Mouse (Mus musculus) limb, embryonic 11.5 days (tissue): ENCODE results near the gene Gipc2. TPM values are rescaled to one million over a fixed set of nuclear protein-coding genes. Genes with fewer than 3 reads are reported as not detected.
"Not testable (repeated sequence)": the region's sequence is repeated elsewhere in the genome, so short reads cannot be mapped to it uniquely, and the experiment has no call there.

ENCODE experiments used
- ATAC-seq: fragments of 200-750 bp; cut with Nextera tagmentation; 2 replicates; pipeline ENCODE4 v1.8.0; 2017; ENCODE audit warnings: low read depth; ENCODE audit not compliant: insufficient number of reproducible peaks, low FRiP score, low TSS enrichment
- DNase-seq: peaks from one replicate; pipeline ENCODE4 v3.0.0-alpha.2; 2015; ENCODE audit warnings: low spot score
- H3K27ac ChIP-seq: fragments of 300-500 bp; sonication (generic); replicated peaks from 2 replicates; pipeline ENCODE4 v1.5.1; 2014; ENCODE audit warnings: low read depth, mild to moderate bottlenecking, low read length
- H3K27me3 ChIP-seq: fragments of 300-500 bp; sonication (generic); 2 replicates; pipeline ENCODE4 v1.6.1; 2014; ENCODE audit warnings: mild to moderate bottlenecking, low read length, mixed read lengths; ENCODE audit not compliant: control insufficient read depth, insufficient read depth
- H3K36me3 ChIP-seq: fragments of 300-500 bp; sonication (generic); 2 replicates; pipeline ENCODE4 v1.6.1; 2014; ENCODE audit warnings: mild to moderate bottlenecking, low read length, moderate library complexity, mixed read lengths; ENCODE audit not compliant: control insufficient read depth, insufficient read depth
- H3K4me1 ChIP-seq: fragments of 300-500 bp; sonication (generic); 2 replicates; pipeline ENCODE4 v1.6.1; 2014; ENCODE audit warnings: low read length, mixed read lengths; ENCODE audit not compliant: control insufficient read depth, insufficient read depth
- H3K4me2 ChIP-seq: fragments of 300-500 bp; sonication (generic); 2 replicates; pipeline ENCODE4 v1.6.1; 2014; ENCODE audit warnings: low read depth, mild to moderate bottlenecking, moderate library complexity; ENCODE audit not compliant: severe bottlenecking
- H3K4me3 ChIP-seq: fragments of 300-500 bp; sonication (generic); 2 replicates; pipeline ENCODE4 v1.5.1; 2014; ENCODE audit warnings: low read depth, low read length
- H3K9ac ChIP-seq: fragments of 300-500 bp; sonication (generic); 2 replicates; pipeline ENCODE4 v1.6.1; 2014; ENCODE audit warnings: mild to moderate bottlenecking, low read length
- H3K9me3 ChIP-seq: fragments of 300-500 bp; sonication (generic); 2 replicates; pipeline ENCODE4 v1.6.1; 2016; ENCODE audit warnings: low read length; ENCODE audit not compliant: control insufficient read depth
- WGBS: fragments of 180-500 bp; shearing (Covaris S2); extraction: QIAGEN DNeasy Blood & Tissue Kit; methylation state at CpG from one replicate; pipeline ENCODE4 v1.1.7; 2014; 5-methylcytosine and 5-hydroxymethylcytosine counted together
- polyA plus RNA-seq: library from polyadenylated mRNA; unstranded; fragments of >200 nt; fragmentation: Nextera tagmentation; extraction: Ambion mirVana; gene quantifications from 2 replicates; pipeline ENCODE4 v1.2.1, GENCODE M21; 2014

Gipc2 gene
- polyA plus RNA-seq, 1 experiment from 2014 or later = 3.3 TPM

DNA sequence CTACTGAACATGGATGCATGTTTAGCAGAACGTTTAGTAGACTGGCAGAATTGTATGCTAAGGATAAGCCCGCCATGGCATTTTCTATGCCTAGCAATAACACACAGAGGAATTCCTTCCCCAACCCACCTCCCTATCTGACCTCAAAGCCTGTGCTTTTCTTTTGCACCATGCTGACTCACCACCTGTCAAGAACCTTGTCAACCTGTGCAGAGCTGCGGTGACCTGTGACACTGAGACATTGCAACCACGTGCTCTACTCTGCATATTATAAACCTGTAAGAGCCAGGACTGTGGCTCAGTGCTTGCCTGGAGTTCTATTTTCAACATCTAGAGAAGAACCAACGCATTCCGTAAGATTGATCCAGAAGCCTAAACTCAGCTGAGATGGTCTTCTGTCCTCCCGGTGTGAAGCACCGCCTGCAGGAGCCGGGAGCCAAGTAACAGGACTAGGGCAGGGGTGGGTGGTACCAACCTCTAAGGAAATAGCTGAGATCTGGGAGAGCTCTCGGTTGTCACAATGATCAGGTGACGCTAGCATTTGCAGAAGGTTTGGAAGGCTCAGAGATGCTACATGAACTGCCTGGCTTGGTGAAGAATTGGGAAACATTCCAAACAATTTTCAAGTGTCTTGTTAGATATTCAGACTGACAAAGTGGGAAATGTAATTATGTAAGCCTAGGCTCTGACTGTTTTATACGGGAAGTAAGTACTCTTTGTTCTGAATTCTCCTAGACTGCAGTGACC lies 18.8 kb downstream of the Gipc2 start:
- 72% methylated on average over 12 of the region's 12 CpGs for WGBS

DNA sequence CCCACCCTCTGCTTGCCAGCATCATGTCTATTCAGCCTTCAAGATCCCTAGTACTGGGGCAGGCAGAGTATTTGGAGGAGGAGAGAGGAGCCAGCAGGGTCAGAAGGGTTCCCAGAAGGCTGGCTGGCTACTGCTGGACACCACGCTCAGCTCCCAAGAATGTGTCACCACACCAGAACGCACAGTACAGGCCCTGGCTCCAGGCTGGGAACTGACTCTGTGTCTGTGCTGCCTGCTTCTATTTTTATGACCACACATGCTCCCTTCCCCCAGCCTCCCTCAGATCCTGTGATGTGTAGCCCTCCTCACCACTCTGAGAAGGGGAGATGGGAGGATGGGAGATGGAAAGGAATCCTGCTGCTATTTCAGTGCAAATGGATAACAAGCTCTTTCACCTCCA lies 20.8 kb downstream of the Gipc2 start:
- H3K9ac ChIP-seq = no peak overlapping the region
- no peak for DNase-seq

More for the DNA sequence above, 18.8 kb downstream of the Gipc2 start:
- ATAC-seq (no peak), DNase-seq (no peak)
- Histone ChIP-seq H3K36me3 (no peaks in the 10 kb centered on the region), H3K4me3 (no peak overlapping the region), H3K27ac (no peak overlapping the region), H3K27me3 (no peaks in the 10 kb centered on the region), H3K4me1 (peaks cover 5% of the 10 kb centered on the region; the same call in 1 of the 2 replicates), H3K4me2 (no peak overlapping the region), H3K9me3 (no peaks in the 10 kb centered on the region), H3K9ac (no peak overlapping the region)

GRCm38 (mm10) chr3:152142989-152143695 lies 22.9 kb downstream of the Gipc2 start:
- DNase-seq (no peak), ATAC-seq (no peak)
- Histone ChIP-seq H3K4me2 (no peak overlapping the region), H3K36me3 (no peaks in the 10 kb centered on the region), H3K9me3 (no peaks in the 10 kb centered on the region), H3K4me1 (peaks cover 5% of the 10 kb centered on the region; the same call in 1 of the 2 replicates), H3K4me3 (no peak overlapping the region), H3K27me3 (no peaks in the 10 kb centered on the region), H3K27ac (no peak overlapping the region), H3K9ac (no peak overlapping the region)
- WGBS = 82% methylated on average over 6 of the region's 6 CpGs

More for the DNA sequence above, 20.8 kb downstream of the Gipc2 start:
- Histone ChIP-seq H3K36me3 (no peaks in the 10 kb centered on the region), H3K27ac (no peak overlapping the region), H3K4me1 (peaks cover 5% of the 10 kb centered on the region; the same call in 1 of the 2 replicates), H3K4me3 (no peak overlapping the region), H3K4me2 (no peak overlapping the region), H3K9me3 (no peaks in the 10 kb centered on the region), H3K27me3 (no peaks in the 10 kb centered on the region)
- 0 out of 2 replicates have a peak, but pooled peaks have one; percentile 54 for ATAC-seq
- 41% methylated on average over 2 of the region's 2 CpGs for WGBS

DNA sequence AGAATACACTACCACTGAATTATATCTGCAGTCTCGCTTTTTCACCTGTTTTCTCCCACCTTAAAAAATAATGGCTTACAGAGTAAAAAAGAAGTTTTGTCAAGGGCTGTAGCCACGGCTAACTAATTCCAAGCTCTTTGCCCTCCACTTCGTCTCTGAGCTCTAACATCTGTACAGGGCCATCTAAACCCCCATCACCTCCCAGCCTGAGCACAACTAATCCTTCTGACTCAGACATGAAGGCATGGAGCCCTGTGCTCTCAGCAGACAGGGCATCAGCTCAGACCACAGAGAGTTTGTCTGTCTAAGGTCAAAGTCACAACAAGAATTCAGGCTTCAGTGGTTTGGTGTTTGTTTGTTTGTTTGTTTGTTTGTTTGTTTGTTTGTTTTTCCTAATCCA lies 23.9 kb downstream of the Gipc2 start:
- Histone ChIP-seq H3K36me3 (no peaks in the 10 kb centered on the region), H3K4me3 (no peak overlapping the region), H3K9me3 (no peaks in the 10 kb centered on the region), H3K4me2 (no peak overlapping the region), H3K9ac (no peak overlapping the region), H3K27me3 (no peaks in the 10 kb centered on the region), H3K4me1 (peaks cover 5% of the 10 kb centered on the region; the same call in 1 of the 2 replicates), H3K27ac (no peak overlapping the region)
- ATAC-seq (no peak), DNase-seq (no peak)
- WGBS = 74% methylated on average over 3 of the region's 3 CpGs

DNA sequence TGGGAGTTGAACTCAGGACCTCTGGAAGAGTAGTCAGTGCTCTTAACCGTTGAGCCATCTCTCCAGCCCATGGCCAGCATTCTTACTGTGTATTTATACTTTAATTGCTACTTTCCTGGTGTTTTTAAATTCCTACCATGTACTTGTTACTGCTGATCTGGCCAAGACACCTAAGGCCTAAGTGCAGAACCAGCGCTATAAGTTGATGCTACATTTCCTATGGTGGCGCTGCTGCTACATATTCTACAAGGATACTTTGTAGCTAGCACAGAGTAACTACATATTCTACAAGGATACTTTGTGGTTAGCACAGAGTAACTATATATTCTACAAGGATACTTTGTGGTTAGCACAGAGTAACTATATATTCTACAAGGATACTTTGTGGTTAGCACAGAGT lies 26.7 kb downstream of the Gipc2 start:
- not testable (repeated sequence) for H3K36me3 ChIP-seq, H3K4me3 ChIP-seq, H3K4me1 ChIP-seq, H3K27ac ChIP-seq, H3K9ac ChIP-seq, H3K27me3 ChIP-seq, DNase-seq, H3K4me2 ChIP-seq, ATAC-seq, H3K9me3 ChIP-seq
- WGBS = 90% methylated on average over 3 of the region's 3 CpGs

DNA sequence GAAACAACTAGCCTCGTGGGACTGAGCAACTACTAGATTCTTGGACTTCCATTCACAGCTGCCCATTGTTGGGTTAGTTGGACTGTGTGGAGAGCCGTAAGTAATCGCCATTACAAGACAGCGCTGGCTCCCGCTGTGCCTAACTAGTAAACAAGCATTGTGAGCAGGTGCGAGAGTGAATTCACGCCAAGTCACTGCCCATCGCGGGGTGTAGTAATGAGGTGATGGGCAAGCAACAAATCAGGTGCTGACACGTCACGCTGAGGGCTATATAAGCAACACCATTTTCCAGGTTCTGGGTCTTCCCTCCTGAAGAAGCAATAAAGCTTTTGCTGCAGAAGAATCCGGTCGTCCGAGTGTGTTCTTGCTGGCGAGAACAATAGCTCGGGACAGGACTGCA lies 29.9 kb downstream of the Gipc2 start:
- not testable (repeated sequence) for ATAC-seq, DNase-seq
- 85% methylated on average over 16 of the region's 16 CpGs for WGBS

DNA sequence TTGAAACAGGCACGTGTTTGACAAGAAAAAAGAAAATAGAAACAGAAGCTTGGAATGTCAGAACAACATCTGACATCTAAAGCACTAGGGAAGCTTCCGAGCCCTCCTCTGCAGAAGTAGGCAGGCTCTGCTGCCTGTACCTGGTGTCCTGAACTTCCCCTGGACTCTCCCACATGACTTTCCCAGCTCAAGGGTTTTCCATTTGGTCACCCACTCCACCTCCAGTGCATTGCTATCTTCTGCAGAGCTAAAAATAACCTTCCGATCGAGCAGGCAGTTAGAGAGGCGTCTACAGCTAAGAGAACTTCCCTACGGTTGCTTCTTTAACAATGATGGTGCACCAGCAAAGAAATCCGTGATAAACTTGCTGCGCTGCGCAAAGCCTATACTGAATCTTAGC lies 32.4 kb downstream of the Gipc2 start:
- DNase-seq = no peak
- H3K27me3 ChIP-seq = no peaks in the 10 kb centered on the region
- H3K36me3 ChIP-seq = no peaks in the 10 kb centered on the region
- no peaks in the 10 kb centered on the region for H3K9me3 ChIP-seq
- no peak overlapping the region for H3K27ac ChIP-seq
- no peak overlapping the region for H3K4me2 ChIP-seq
- H3K4me1 ChIP-seq = no peaks in the 10 kb centered on the region
- H3K4me3 ChIP-seq = no peak overlapping the region
- no peak overlapping the region for H3K9ac ChIP-seq
- 86% methylated on average over 9 of the region's 9 CpGs for WGBS
- no peak for ATAC-seq

More for the DNA sequence above, 29.9 kb downstream of the Gipc2 start:
- H3K27me3 ChIP-seq, H3K27ac ChIP-seq, H3K36me3 ChIP-seq, H3K4me2 ChIP-seq, H3K4me3 ChIP-seq, H3K4me1 ChIP-seq, H3K9me3 ChIP-seq, H3K9ac ChIP-seq: not testable (repeated sequence)

DNA sequence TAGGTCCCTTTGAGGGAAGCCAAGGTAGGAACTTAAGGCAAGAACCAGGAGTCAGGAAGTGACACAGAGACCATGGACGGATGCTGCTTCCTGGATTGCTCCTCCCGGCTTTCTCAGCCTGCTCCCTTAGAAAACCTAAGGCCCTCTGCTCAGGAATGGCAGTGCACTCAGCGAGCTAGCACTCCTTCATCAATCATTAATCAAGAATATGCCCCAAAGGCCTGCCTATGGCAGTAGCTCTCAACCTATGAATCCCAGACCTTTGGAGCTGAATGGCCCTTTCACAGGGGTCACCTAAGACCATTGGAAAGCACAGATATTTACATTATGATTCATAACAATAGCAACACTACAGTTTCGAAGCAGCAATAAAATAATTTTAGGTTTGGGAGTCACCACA lies 35.1 kb downstream of the Gipc2 start:
- Histone ChIP-seq H3K27me3 (no peaks in the 10 kb centered on the region), H3K27ac (no peak overlapping the region), H3K9ac (no peak overlapping the region), H3K36me3 (no peaks in the 10 kb centered on the region), H3K9me3 (no peaks in the 10 kb centered on the region), H3K4me1 (no peaks in the 10 kb centered on the region), H3K4me3 (no peak overlapping the region), H3K4me2 (no peak overlapping the region)
- DNase-seq = no peak
- ATAC-seq = no peak
- WGBS = 79% methylated on average over 4 of the region's 4 CpGs
